Mouse (Mus musculus) kidney, adult 2 months (tissue): Measurements from ENCODE around the gene Cryba1. TPM values are rescaled to one million over a fixed set of nuclear protein-coding genes. Genes with fewer than 3 reads are reported as not detected.

Source experiments
- DNase-seq: peaks from one replicate; pipeline ENCODE4 v3.0.0; 2021
- H3K27ac ChIP-seq: fragments of 200-500 bp; 2 replicates; pipeline ENCODE4 v1.5.1; 2012; ENCODE audit warnings: low read depth, low read length, control low read depth, inconsistent platforms; ENCODE audit not compliant: insufficient read depth
- H3K27me3 ChIP-seq: fragments of 200-500 bp; replicated peaks from 2 replicates; pipeline ENCODE4 v1.6.1; 2012; ENCODE audit warnings: mild to moderate bottlenecking, moderate library complexity, low read length, inconsistent platforms; ENCODE audit not compliant: control insufficient read depth, insufficient read depth
- H3K36me3 ChIP-seq: fragments of 200-500 bp; 2 replicates; pipeline ENCODE4 v1.6.1; 2012; ENCODE audit warnings: mild to moderate bottlenecking, moderate library complexity, low read length, inconsistent platforms; ENCODE audit not compliant: control insufficient read depth, insufficient read depth
- H3K4me1 ChIP-seq: fragments of 200-500 bp; 2 replicates; pipeline ENCODE4 v1.6.1; 2011; ENCODE audit warnings: low read length; ENCODE audit not compliant: control insufficient read depth, insufficient read depth
- H3K4me3 ChIP-seq: fragments of 200-500 bp; 2 replicates; pipeline ENCODE4 v1.5.1; 2011; ENCODE audit warnings: mild to moderate bottlenecking, low read depth, low read length, control low read depth; ENCODE audit not compliant: insufficient read depth
- CTCF ChIP-seq: fragments of 200-500 bp; conservative IDR thresholded peaks from 2 replicates; pipeline ENCODE4 v1.5.1; 2011; ENCODE audit warnings: low read depth, mild to moderate bottlenecking, control low read depth, low read length, moderate library complexity, mixed read lengths; ENCODE audit not compliant: insufficient read depth, insufficient read length
- POLR2A ChIP-seq: fragments of 200-500 bp; IDR thresholded peaks from one replicate; pipeline ENCODE4 v1.6.1; 2011; ENCODE audit warnings: low read depth, low read length, control low read depth
- WGBS: fragments of 180-500 bp; shearing (Covaris S2); methylation state at CpG from one replicate; pipeline ENCODE4 v1.1.7; 2018; 5-methylcytosine and 5-hydroxymethylcytosine counted together
- polyA plus RNA-seq: library from polyadenylated mRNA; depleted of rRNA; stranded (reverse); fragments of >200 nt; gene quantifications from 2 replicates; pipeline ENCODE4 v1.2.3, GENCODE M21; 2012; rRNA removed

The Cryba1 gene
- polyA plus RNA-seq = not detected in 2 replicates

DNA sequence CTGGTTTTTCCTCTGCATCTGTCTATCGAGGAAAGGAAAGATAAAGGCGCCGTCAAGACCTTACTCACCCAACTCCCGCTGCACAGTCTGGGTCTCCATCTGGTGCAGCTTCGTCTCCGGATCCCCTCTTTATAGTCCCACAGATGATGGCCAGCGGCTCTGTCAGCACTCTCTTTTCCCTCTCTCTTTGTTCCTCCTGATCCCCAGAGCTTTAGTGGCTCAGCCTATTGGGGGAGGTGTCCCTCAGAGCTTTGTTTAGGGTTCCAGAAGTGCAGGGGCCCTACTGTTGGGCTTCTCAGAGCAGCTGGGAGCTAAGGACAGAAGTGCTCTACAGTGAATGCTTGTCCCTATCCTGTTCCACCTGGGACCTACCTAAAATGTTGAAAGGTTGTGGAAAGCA lies at the start of gene Cryba1:
Gene Cryba1 (minus strand): TSS at position 101 of the 400 bp plus-strand sequence.
- Histone ChIP-seq H3K36me3 (no peaks in the 10 kb centered on the region), H3K27me3 (no peaks in the 10 kb centered on the region), H3K4me3 (no peak within 1 kb of the TSS), H3K27ac (no peak within 1 kb of the TSS), H3K4me1 (no peaks in the 10 kb centered on the region)
- TF ChIP-seq CTCF (no peak), POLR2A (no peak)
- 79% methylated on average over 7 of the region's 7 CpGs for WGBS
- DNase-seq = no peak

- no peaks in the 10 kb centered on the region for H3K36me3 ChIP-seq
- no peaks in the 10 kb centered on the region for H3K27me3 ChIP-seq
- peak overlapping the region; percentile 97 for H3K27ac ChIP-seq
- H3K4me1 ChIP-seq = peaks cover 37% of the 10 kb centered on the region
- DNase-seq = peak; percentile 90
- 35% methylated on average over 8 of the region's 8 CpGs for WGBS
- H3K4me3 ChIP-seq = peak overlapping the region; percentile 33
- TF ChIP-seq CTCF (no peak), POLR2A (peak; percentile 30)
Observed at GRCm38 (mm10) chr11:77771879-77772713, 47.0 kb upstream of the Cryba1 start.

DNA sequence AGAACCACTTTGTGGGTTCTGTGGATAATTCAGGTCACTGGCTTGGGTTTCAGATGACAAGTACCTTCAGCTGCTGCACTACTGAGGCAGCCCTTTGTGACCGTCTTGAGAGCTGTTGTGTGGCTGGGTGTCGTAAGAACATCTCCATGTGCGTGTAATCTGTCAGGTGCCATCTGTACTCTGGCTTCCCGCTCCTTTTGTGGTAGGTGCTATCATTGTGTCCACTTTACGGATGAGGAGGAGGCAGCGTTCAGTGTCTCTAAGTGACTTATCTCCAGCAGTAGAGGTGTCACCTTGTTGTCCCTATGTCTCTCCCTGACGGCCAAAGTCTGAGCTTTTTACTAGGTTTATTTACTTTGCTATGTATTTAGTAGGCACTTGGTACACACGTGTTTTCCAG lies 45.3 kb upstream of the Cryba1 start:
- peaks cover 41% of the 10 kb centered on the region for H3K4me1 ChIP-seq
- no peaks in the 10 kb centered on the region for H3K27me3 ChIP-seq
- H3K27ac ChIP-seq = peak overlapping the region; percentile 57
- TF ChIP-seq CTCF = no peak
- no peak overlapping the region for H3K4me3 ChIP-seq
- DNase-seq = no peak
- WGBS = 79% methylated on average over 8 of the region's 8 CpGs
- no peaks in the 10 kb centered on the region for H3K36me3 ChIP-seq

GRCm38 (mm10) chr11:77769496-77769895 lies 44.4 kb upstream of the Cryba1 start:
- Histone ChIP-seq H3K4me1 (peaks cover 47% of the 10 kb centered on the region), H3K27me3 (no peaks in the 10 kb centered on the region), H3K4me3 (no peak overlapping the region), H3K27ac (peak overlapping the region; percentile 57), H3K36me3 (no peaks in the 10 kb centered on the region)
- no peak for DNase-seq
- no peak for TF ChIP-seq CTCF
- TF ChIP-seq POLR2A = no peak
- WGBS = 37% methylated on average over 4 of the region's 4 CpGs

DNA sequence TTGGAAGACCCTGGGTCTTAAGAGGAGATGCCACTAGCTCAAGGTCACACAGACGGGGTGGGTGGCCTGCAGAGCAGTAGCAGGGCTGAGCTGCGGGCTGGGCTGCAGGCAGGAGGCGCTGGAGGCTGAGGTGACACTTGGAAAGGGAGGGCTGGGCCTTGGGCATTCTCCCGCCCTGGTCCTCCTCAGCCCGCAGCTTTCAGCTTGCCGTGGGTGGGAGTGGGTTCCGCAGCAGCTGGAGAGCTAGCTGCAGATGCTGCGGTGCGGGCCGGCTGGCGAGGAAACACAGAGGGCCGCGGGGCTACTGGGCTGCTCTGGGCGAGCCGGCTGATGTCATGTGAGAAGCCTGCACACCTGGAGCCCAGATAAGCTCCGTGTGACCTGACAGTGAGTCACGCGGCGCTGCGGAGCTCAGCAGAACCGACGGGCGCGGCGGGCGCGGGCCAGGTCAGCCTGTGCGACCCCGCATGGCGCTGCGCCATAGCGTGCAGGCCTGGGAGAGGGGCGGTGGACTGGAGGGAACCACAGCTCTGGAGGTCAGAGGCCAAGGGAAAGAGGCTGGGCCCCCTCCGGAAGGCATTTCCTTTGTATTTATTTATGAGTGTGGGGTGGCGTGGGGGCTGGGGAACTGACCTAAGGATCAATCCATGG lies 41.4 kb upstream of the Cryba1 start:
- Histone ChIP-seq H3K4me1 (peaks cover 31% of the 10 kb centered on the region), H3K27me3 (no peaks in the 10 kb centered on the region), H3K36me3 (no peaks in the 10 kb centered on the region), H3K27ac (peak overlapping the region; percentile 86), H3K4me3 (peak overlapping the region; percentile 46)
- TF ChIP-seq POLR2A (no peak), CTCF (peak; percentile 63)
- DNase-seq = peak; percentile 82
- WGBS = 2% methylated on average over 35 of the region's 35 CpGs

GRCm38 (mm10) chr11:77765459-77765777 lies 40.3 kb upstream of the Cryba1 start:
- Histone ChIP-seq H3K36me3 (no peaks in the 10 kb centered on the region), H3K4me1 (peaks cover 29% of the 10 kb centered on the region), H3K4me3 (peak overlapping the region; percentile 29), H3K27me3 (no peaks in the 10 kb centered on the region), H3K27ac (peak overlapping the region; percentile 86)
- TF ChIP-seq CTCF = no peak
- TF ChIP-seq POLR2A = no peak
- WGBS = 10% methylated on average over 4 of the region's 4 CpGs
- DNase-seq = no peak
